Mouse (Mus musculus) frontal cortex, adult 2 months (tissue): ENCODE data around the gene Nup210l. TPM values are rescaled to one million over a fixed set of nuclear protein-coding genes. Genes with fewer than 3 reads are reported as not detected.

Experiments
- DNase-seq, 2 experiments: peaks; one replicate each; pipeline ENCODE4 v3.0.0; 2022; ENCODE audit warnings: low spot score in 1 of 2; ENCODE audit errors: extremely low spot score in 1 of 2
- polyA plus RNA-seq: library from polyadenylated mRNA; depleted of rRNA; stranded (reverse); fragments of >200 nt; gene quantifications from 2 replicates; pipeline ENCODE4 v1.2.3, GENCODE M21; 2012; rRNA removed

The Nup210l gene
- polyA plus RNA-seq: 0.40 and 0.42 TPM in 2 replicates

GRCm38 (mm10) chr3:90103938-90104337 is at the start of gene Nup210l:
TSS of gene Nup210l (plus strand) at chr3:90104132.
- DNase-seq: no peak

GRCm38 (mm10) chr3:90061549-90061948 is 42.4 kb upstream of the Nup210l start:
- DNase-seq: no peak

GRCm38 (mm10) chr3:90062539-90062938 is 41.4 kb upstream of the Nup210l start:
- DNase-seq: no peak

GRCm38 (mm10) chr3:90064383-90064782 is 39.5 kb upstream of the Nup210l start:
- no peak for DNase-seq

GRCm38 (mm10) chr3:90065553-90065952 is 38.4 kb upstream of the Nup210l start:
- peak in 1 of 2 experiments; percentile 78 for DNase-seq

GRCm38 (mm10) chr3:90067851-90068250 is 36.1 kb upstream of the Nup210l start:
- DNase-seq: no peak

- DNase-seq: no peak
These were observed 34.2 kb upstream of the Nup210l start for GRCm38 (mm10) chr3:90069688-90070087.

- DNase-seq: no peak
These were observed 31.6 kb upstream of the Nup210l start, which contains the start of gene Tpm3 for GRCm38 (mm10) chr3:90072294-90072693. TSS of gene Tpm3 (plus strand) at chr3:90072649.

GRCm38 (mm10) chr3:90076921-90077716 is 26.8 kb upstream of the Nup210l start:
- peak; percentile 58 to 93 for DNase-seq

GRCm38 (mm10) chr3:90078224-90078623 is 25.7 kb upstream of the Nup210l start:
- no peak for DNase-seq

GRCm38 (mm10) chr3:90079133-90079762 is 24.7 kb upstream of the Nup210l start:
- DNase-seq: peak; percentile 85 to 92

GRCm38 (mm10) chr3:90079763-90080497 is 24.0 kb upstream of the Nup210l start:
- DNase-seq: peak in 1 of 2 experiments; percentile 69

- no peak for DNase-seq
These were observed 23.5 kb upstream of the Nup210l start for GRCm38 (mm10) chr3:90080498-90080863.

GRCm38 (mm10) chr3:90081365-90082240 is 22.3 kb upstream of the Nup210l start:
- no peak for DNase-seq

GRCm38 (mm10) chr3:90083034-90083433 is 20.9 kb upstream of the Nup210l start:
- peak; percentile 47 to 49 for DNase-seq

GRCm38 (mm10) chr3:90083698-90084324 is 20.1 kb upstream of the Nup210l start:
- DNase-seq: peak; percentile 56 to 82

GRCm38 (mm10) chr3:90084790-90085189 is 19.1 kb upstream of the Nup210l start:
- no peak for DNase-seq

GRCm38 (mm10) chr3:90085281-90085680 is 18.7 kb upstream of the Nup210l start:
- no peak for DNase-seq

GRCm38 (mm10) chr3:90086068-90086467 is 17.9 kb upstream of the Nup210l start:
- no peak for DNase-seq

GRCm38 (mm10) chr3:90088617-90089016 is 15.3 kb upstream of the Nup210l start:
- no peak for DNase-seq
